Mouse (Mus musculus): Measurements from ENCODE around the gene Aass. TPM values are rescaled to one million over a fixed set of nuclear protein-coding genes. Genes with fewer than 3 reads are reported as not detected.

Aass gene
- polyA plus RNA-seq, 1 experiment from 2014 or later = 0.24 TPM

- Histone ChIP-seq H3K4me2 (ENCODE audit: low read length) (no peak overlapping the region), H3K9ac (ENCODE audit: low read length) (no peak overlapping the region), H3K4me3 (ENCODE audit: control insufficient read depth in 1 of 2, insufficient read depth in 1 of 2, low read depth in 1 of 2, low read length in 2 of 2) (no peak overlapping the region), H3K9me3 (ENCODE audit: control insufficient read depth, low read length) (0 out of 2 replicates have a peak, but pooled peaks cover 11% of the 10 kb centered on the region), H3K4me1 (ENCODE audit: control insufficient read depth in 2 of 2, insufficient read depth in 2 of 2, low read length in 2 of 2) (no peaks in the 10 kb centered on the region), H3K27me3 (ENCODE audit: control insufficient read depth, insufficient read depth, low read length) (no peaks in the 10 kb centered on the region), H3K36me3 (ENCODE audit: control insufficient read depth, insufficient read depth, low read length) (no peaks in the 10 kb centered on the region), H3K27ac (replicated peaks in 1 of 2; ENCODE audit: control insufficient read depth in 1 of 2, insufficient read depth in 1 of 2, low read depth in 2 of 2, low read length in 2 of 2) (no peak overlapping the region)
- 92% methylated on average over 4 of the region's 4 CpGs for WGBS
- ATAC-seq (ENCODE audit: insufficient number of reproducible peaks, insufficient read depth, low FRiP score, low read depth) = no peak
Observed at GRCm38 (mm10) chr6:23048836-23049235, 84.0 kb downstream of the Aass start.

- 46% methylated on average over 1 of the region's 1 CpGs for WGBS
- Histone ChIP-seq H3K4me2 (ENCODE audit: low read length) (no peak overlapping the region), H3K4me1 (ENCODE audit: control insufficient read depth in 2 of 2, insufficient read depth in 2 of 2, low read length in 2 of 2) (no peaks in the 10 kb centered on the region), H3K36me3 (ENCODE audit: control insufficient read depth, insufficient read depth, low read length) (no peaks in the 10 kb centered on the region), H3K9ac (ENCODE audit: low read length) (no peak overlapping the region), H3K4me3 (ENCODE audit: control insufficient read depth in 1 of 2, insufficient read depth in 1 of 2, low read depth in 1 of 2, low read length in 2 of 2) (no peak overlapping the region), H3K27me3 (ENCODE audit: control insufficient read depth, insufficient read depth, low read length) (no peaks in the 10 kb centered on the region), H3K27ac (replicated peaks in 1 of 2; ENCODE audit: control insufficient read depth in 1 of 2, insufficient read depth in 1 of 2, low read depth in 2 of 2, low read length in 2 of 2) (no peak overlapping the region), H3K9me3 (ENCODE audit: control insufficient read depth, low read length) (no peaks in the 10 kb centered on the region)
- ATAC-seq (ENCODE audit: insufficient number of reproducible peaks, insufficient read depth, low FRiP score, low read depth) = no peak
Observed at GRCm38 (mm10) chr6:23028251-23028650, 104.5 kb downstream of the Aass start.

Other genes with a start within 250 kb of the Aass start
- gene Fezf1, start 115.4 kb upstream of the Aass start, polyA plus RNA-seq (2014; fragmentation: Nextera tagmentation; extraction: Ambion mirVana) = not detected in 2 replicates

Measured in heart, embryonic 14.5 days (tissue).